Mouse (Mus musculus): ENCODE results near the gene Cfc1. TPM values are rescaled to one million over a fixed set of nuclear protein-coding genes. Genes with fewer than 3 reads are reported as not detected.

Gene Cfc1
- polyA plus RNA-seq, 2 experiments = not detected

DNA sequence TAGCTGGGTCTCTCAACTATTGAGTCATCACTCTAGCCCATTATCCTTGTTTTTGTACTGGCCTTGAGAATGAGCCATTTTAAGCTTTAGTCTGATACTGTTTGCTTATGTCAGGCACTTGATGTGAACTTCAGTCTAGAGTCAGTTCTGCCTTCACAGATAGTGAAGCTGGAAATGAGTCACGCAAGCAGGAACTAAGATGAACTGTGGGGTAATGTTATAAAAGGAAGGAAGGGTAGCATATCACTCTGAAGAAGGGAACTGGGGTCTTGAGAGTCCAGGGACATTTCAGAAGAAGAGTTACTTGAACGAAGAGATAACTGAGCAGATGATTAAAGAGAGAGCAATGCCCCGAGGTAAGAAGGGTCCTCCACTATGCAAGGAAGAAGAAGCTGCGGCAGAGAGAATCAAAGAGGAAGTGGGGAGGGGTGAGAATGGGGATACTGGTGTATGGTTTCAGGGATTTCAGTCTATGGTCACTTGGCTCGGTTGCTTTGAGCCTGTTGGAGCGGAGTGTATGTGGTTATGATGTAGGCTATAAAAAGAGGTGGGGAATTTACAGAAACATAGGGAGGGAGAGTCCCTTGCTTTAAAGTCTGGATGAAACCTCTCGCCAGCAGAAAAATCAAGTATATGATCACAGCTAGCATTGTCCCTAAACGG, 29.1 kb downstream of the Cfc1 start:
- Histone ChIP-seq H3K36me3 (replicated peaks; ENCODE audit: control insufficient read depth, insufficient read depth, low read depth) (no peaks in the 10 kb centered on the region), H3K4me3 (ENCODE audit: insufficient read depth in 1 of 2, low read depth in 2 of 2, low read length in 2 of 2) (no peak overlapping the region), H3K4me1 (replicated peaks; ENCODE audit: control insufficient read depth in 2 of 2, insufficient read depth in 2 of 2, low read length in 1 of 2) (no peaks in the 10 kb centered on the region), H3K27me3 (ENCODE audit: control insufficient read depth, insufficient read depth, low read length) (no peaks in the 10 kb centered on the region), H3K4me2 (ENCODE audit: low read depth) (no peak overlapping the region), H3K9ac (replicated peaks) (no peak overlapping the region), H3K9me3 (ENCODE audit: control insufficient read depth, low read length) (no peaks in the 10 kb centered on the region), H3K27ac (no peak overlapping the region)
- DNase-seq (ENCODE audit: low read depth in 3 of 3, low spot score in 3 of 3) (no peak), ATAC-seq (ENCODE audit: insufficient read depth) (no peak)
- TF ChIP-seq EP300 (IDR thresholded peaks at IDR 0.05; ENCODE audit: low read depth) (no peak), CTCF (IDR thresholded peaks at IDR 0.05; ENCODE audit: low read depth) (no peak)
- WGBS (ENCODE audit: insufficient replicate concordance) = 33% methylated on average over 8 of the region's 8 CpGs

DNA sequence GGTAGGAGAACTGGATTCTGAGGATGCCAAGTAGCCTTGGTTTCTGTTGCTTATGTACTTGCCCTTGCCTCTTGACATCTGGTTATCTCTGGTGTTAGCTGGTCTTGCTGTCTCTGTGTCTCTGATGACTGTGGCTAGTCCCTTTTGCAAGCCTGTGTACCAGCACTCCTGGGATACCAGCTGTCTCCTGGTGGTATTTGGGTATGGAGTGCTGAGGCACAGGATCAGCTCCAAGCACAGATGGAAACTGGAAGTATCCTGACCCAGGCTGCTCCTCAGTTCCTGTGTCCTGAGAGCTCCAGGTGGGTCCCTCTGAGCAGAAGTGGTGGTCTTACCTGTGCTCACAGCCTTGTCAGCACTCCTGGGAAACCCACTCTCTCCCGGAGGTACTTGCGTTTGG, 32.7 kb downstream of the Cfc1 start:
- WGBS (ENCODE audit: insufficient replicate concordance) = 85% methylated on average over 2 of the region's 2 CpGs
- no peak for DNase-seq (ENCODE audit: low read depth in 3 of 3, low spot score in 3 of 3)

DNA sequence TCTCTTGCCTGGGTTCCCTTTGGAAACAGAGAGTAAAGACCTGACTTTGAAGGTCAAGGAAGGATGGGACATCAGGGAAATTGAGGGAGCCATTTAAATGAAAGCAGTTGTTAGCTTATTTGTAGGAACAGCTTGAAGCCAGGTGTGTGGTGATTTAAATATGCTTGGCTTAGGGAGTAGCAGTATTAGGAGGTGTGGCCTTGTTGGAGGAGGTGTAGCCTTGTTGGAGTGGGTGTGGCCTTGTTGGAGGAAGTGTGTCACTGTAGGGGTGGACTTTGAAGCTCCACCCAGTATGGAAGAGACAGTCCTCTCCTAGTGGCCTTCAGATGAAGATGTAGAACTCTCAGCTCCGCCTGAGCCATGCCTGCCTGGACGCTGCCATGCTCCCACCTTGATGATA, 34.4 kb downstream of the Cfc1 start:
- H3K4me2 ChIP-seq (ENCODE audit: low read depth) = no peak overlapping the region
- H3K4me1 ChIP-seq (replicated peaks; ENCODE audit: control insufficient read depth in 2 of 2, insufficient read depth in 2 of 2, low read length in 1 of 2) = no peaks in the 10 kb centered on the region
- no peak overlapping the region for H3K9ac ChIP-seq (replicated peaks)
- H3K4me3 ChIP-seq (ENCODE audit: insufficient read depth in 1 of 2, low read depth in 2 of 2, low read length in 2 of 2) = no peak overlapping the region
- H3K27ac ChIP-seq = no peak overlapping the region
- H3K36me3 ChIP-seq (replicated peaks; ENCODE audit: control insufficient read depth, insufficient read depth, low read depth) = no peaks in the 10 kb centered on the region
- 65% methylated on average over 2 of the region's 2 CpGs for WGBS (ENCODE audit: insufficient replicate concordance)
- no peaks in the 10 kb centered on the region for H3K9me3 ChIP-seq (ENCODE audit: control insufficient read depth, low read length)
- H3K27me3 ChIP-seq (ENCODE audit: control insufficient read depth, insufficient read depth, low read length) = no peaks in the 10 kb centered on the region
- no peak for ATAC-seq (ENCODE audit: insufficient read depth)
- no peak for DNase-seq (ENCODE audit: low read depth in 3 of 3, low spot score in 3 of 3)
- no peak for TF ChIP-seq CTCF (IDR thresholded peaks at IDR 0.05; ENCODE audit: low read depth)
- no peak for TF ChIP-seq EP300 (IDR thresholded peaks at IDR 0.05; ENCODE audit: low read depth)

More for the DNA sequence above, 32.7 kb downstream of the Cfc1 start:
- Histone ChIP-seq H3K27ac (no peak overlapping the region), H3K9me3 (ENCODE audit: control insufficient read depth, low read length) (no peaks in the 10 kb centered on the region), H3K36me3 (replicated peaks; ENCODE audit: control insufficient read depth, insufficient read depth, low read depth) (no peaks in the 10 kb centered on the region), H3K9ac (replicated peaks) (no peak overlapping the region), H3K27me3 (ENCODE audit: control insufficient read depth, insufficient read depth, low read length) (no peaks in the 10 kb centered on the region), H3K4me1 (replicated peaks; ENCODE audit: control insufficient read depth in 2 of 2, insufficient read depth in 2 of 2, low read length in 1 of 2) (no peaks in the 10 kb centered on the region), H3K4me3 (ENCODE audit: insufficient read depth in 1 of 2, low read depth in 2 of 2, low read length in 2 of 2) (no peak overlapping the region), H3K4me2 (ENCODE audit: low read depth) (no peak overlapping the region)
- no peak for TF ChIP-seq EP300 (IDR thresholded peaks at IDR 0.05; ENCODE audit: low read depth)
- TF ChIP-seq CTCF (IDR thresholded peaks at IDR 0.05; ENCODE audit: low read depth) = no peak
- ATAC-seq (ENCODE audit: insufficient read depth) = no peak

DNA sequence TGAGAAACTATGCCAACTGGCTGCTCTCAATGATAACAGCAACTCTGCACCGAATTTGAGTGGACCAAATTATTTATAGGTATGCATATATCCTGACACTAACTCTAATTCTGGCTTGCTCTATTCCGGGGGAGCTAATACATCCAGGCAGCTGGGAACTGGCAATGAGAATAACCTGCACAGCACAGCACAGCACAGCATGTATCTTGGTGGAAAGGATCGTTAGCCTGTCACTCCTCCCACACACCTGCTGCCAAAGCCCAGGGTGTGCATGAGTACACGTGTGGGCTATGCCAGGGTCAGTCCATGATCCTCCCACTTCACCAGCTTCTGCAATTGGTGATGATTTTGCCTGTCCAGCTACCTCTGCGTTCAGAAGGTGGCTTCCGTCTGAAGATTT, 36.0 kb downstream of the Cfc1 start:
- Histone ChIP-seq H3K4me1 (replicated peaks; ENCODE audit: control insufficient read depth in 2 of 2, insufficient read depth in 2 of 2, low read length in 1 of 2) (no peaks in the 10 kb centered on the region), H3K4me2 (ENCODE audit: low read depth) (no peak overlapping the region), H3K36me3 (replicated peaks; ENCODE audit: control insufficient read depth, insufficient read depth, low read depth) (no peaks in the 10 kb centered on the region), H3K9ac (replicated peaks) (no peak overlapping the region), H3K27ac (no peak overlapping the region), H3K4me3 (ENCODE audit: insufficient read depth in 1 of 2, low read depth in 2 of 2, low read length in 2 of 2) (no peak overlapping the region), H3K27me3 (ENCODE audit: control insufficient read depth, insufficient read depth, low read length) (no peaks in the 10 kb centered on the region), H3K9me3 (ENCODE audit: control insufficient read depth, low read length) (no peaks in the 10 kb centered on the region)
- TF ChIP-seq CTCF (IDR thresholded peaks at IDR 0.05; ENCODE audit: low read depth) (no peak), EP300 (IDR thresholded peaks at IDR 0.05; ENCODE audit: low read depth) (no peak)
- no peak for ATAC-seq (ENCODE audit: insufficient read depth)
- WGBS (ENCODE audit: insufficient replicate concordance) = 52% methylated on average over 6 of the region's 6 CpGs
- DNase-seq (ENCODE audit: low read depth in 3 of 3, low spot score in 3 of 3) = no peak

DNA sequence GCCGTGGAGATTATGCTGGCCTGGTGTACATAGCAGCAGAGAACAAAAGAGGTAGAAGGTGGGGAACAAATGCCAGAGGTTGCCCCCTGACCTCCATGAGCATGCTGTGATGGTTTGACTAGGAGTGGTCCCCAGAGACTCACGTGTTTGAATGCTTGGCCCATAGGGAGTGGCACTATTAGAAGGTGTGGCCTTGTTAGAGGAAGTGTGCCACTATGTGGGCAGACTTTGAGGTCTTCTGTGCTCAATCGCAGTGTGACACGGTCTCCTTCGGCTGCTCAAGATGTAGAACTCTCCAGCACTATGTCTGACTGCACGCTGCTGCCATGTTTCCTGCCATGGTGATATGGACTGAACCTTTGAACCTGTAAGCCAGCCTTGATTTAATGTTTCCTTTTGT, 37.8 kb downstream of the Cfc1 start:
- H3K4me1 ChIP-seq (replicated peaks; ENCODE audit: control insufficient read depth in 2 of 2, insufficient read depth in 2 of 2, low read length in 1 of 2) = no peaks in the 10 kb centered on the region
- TF ChIP-seq CTCF (IDR thresholded peaks at IDR 0.05; ENCODE audit: low read depth) = no peak
- TF ChIP-seq EP300 (IDR thresholded peaks at IDR 0.05; ENCODE audit: low read depth) = no peak
- WGBS (ENCODE audit: insufficient replicate concordance) = 57% methylated on average over 6 of the region's 6 CpGs
- no peak overlapping the region for H3K27ac ChIP-seq
- ATAC-seq (ENCODE audit: insufficient read depth) (no peak), DNase-seq (ENCODE audit: low read depth in 3 of 3, low spot score in 3 of 3) (no peak)
- no peak overlapping the region for H3K4me3 ChIP-seq (ENCODE audit: insufficient read depth in 1 of 2, low read depth in 2 of 2, low read length in 2 of 2)
- H3K36me3 ChIP-seq (replicated peaks; ENCODE audit: control insufficient read depth, insufficient read depth, low read depth) = no peaks in the 10 kb centered on the region
- H3K27me3 ChIP-seq (ENCODE audit: control insufficient read depth, insufficient read depth, low read length) = no peaks in the 10 kb centered on the region
- no peaks in the 10 kb centered on the region for H3K9me3 ChIP-seq (ENCODE audit: control insufficient read depth, low read length)
- H3K4me2 ChIP-seq (ENCODE audit: low read depth) = no peak overlapping the region
- no peak overlapping the region for H3K9ac ChIP-seq (replicated peaks)
